Mouse (Mus musculus) kidney, postnatal 25 days (tissue): ENCODE measurements at regions not wholly inside any gene's neighbourhood (a gene's known extent, or its start where the extent isn't known, plus 50 kb on each side); places are given as distances from the start of the nearest gene placed in this dataset.

Source experiments
- DNase-seq, 2 experiments: peaks; one replicate each; pipeline ENCODE4 v3.0.0; 2021; ENCODE audit warnings: mixed read lengths in 2 of 2

- DNase-seq, result no peak
Observed at GRCm38 (mm10) chr11:111155023-111155422, 89.1 kb downstream of the Kcnj2 start.

- DNase-seq, result no peak
Observed at GRCm38 (mm10) chr11:111155747-111156146, 89.8 kb downstream of the Kcnj2 start.

- DNase-seq, result no peak
Observed at GRCm38 (mm10) chr11:111159299-111159698, 93.3 kb downstream of the Kcnj2 start.

GRCm38 (mm10) chr11:111164907-111165306, 98.9 kb downstream of the Kcnj2 start:
- no peak for DNase-seq

GRCm38 (mm10) chr11:111170174-111170800, 104.3 kb downstream of the Kcnj2 start:
- DNase-seq, result no peak

- DNase-seq, result no peak
Observed at GRCm38 (mm10) chr11:111173525-111173924, 107.6 kb downstream of the Kcnj2 start.

GRCm38 (mm10) chr11:111175566-111175965, 109.6 kb downstream of the Kcnj2 start:
- DNase-seq, result no peak

DNA sequence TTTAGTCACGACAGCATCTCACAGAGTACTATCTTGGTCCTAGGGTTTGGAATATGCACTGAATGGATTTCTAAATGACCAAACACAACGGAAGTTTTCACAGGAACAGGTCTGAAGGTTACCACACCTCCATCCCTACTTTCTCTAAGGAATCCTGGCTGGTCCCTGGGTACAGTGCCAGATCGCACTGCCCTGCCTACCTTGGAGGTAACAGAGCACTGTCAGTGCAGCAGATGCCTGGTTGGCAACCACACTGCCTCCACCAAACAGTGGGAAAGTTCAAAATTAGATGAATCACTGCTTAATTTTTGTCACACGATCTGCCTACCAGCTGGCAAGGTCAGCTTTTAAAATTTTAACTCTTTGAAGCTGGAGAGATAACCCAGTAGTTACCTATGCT, 111.6 kb downstream of the Kcnj2 start:
- no peak for DNase-seq

GRCm38 (mm10) chr11:111197422-111197821, 131.5 kb downstream of the Kcnj2 start:
- DNase-seq, result no peak

DNA sequence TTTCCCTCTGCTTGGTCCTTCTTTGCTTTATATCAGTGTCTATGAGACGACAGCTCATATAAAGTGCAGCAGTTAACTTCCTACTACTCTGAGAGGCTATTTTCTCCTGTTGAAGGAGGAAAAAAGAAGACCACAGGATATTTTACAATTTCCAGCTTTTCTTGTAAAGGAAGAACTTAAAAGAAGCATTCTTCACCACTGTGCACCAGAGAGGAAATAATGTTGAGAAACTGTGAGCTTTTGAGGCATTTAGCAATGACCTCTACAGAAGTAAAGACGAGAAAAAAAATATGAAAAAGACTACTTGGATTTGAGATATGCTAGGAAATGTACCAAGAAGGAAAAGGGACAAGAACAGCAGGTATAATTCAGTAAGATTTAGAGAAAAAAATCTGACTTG, 134.5 kb downstream of the Kcnj2 start:
- DNase-seq, result no peak

DNA sequence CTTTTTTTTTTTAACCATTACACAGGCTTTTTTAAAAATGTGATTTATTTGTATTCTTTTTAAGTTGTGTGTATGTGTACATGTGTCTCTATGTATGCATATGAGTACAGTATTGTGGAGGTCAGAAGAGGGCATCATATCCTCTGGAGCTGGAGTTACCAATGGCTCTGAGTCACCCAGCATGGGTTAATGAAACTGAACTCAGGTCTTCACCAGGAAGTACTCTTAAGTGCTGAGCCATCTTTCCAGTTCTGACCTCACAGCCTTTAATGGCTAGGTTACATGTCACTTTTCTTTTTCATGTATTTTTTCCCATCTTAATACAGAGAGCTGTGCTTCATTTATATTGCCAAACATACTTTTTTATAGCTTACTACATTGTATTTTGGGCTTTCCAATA, 136.8 kb downstream of the Kcnj2 start:
- DNase-seq, result no peak

- DNase-seq, result no peak
Observed at GRCm38 (mm10) chr11:111210565-111210964, 144.6 kb downstream of the Kcnj2 start.

GRCm38 (mm10) chr11:111212038-111212701, 146.2 kb downstream of the Kcnj2 start:
- peak in 1 of 2 experiments; percentile 29 for DNase-seq

GRCm38 (mm10) chr11:111212702-111213328, 146.9 kb downstream of the Kcnj2 start:
- no peak for DNase-seq

GRCm38 (mm10) chr11:111215006-111215405, 149.0 kb downstream of the Kcnj2 start:
- DNase-seq, result no peak

- DNase-seq, result no peak
Observed at GRCm38 (mm10) chr11:111223834-111224233, 157.9 kb downstream of the Kcnj2 start.

DNA sequence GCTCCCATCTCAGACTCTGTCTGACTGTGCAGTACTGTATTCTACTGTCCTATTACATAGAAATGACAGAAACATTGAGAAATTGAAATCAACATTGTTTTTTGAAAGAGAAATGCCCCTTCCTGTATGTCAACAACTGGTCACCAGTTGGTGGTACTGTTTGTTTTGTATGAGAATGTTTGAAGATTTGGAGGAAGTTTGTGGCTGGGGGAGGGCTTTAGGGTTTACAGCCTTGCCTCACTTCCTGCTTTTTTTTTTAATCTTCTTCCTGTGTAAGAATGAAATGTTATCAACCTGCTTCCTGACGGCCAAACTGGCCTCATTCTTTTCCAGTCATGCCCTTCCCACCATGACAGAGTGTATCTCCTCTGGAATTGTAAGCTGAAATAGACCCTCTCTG, 161.3 kb downstream of the Kcnj2 start:
- no peak for DNase-seq

DNA sequence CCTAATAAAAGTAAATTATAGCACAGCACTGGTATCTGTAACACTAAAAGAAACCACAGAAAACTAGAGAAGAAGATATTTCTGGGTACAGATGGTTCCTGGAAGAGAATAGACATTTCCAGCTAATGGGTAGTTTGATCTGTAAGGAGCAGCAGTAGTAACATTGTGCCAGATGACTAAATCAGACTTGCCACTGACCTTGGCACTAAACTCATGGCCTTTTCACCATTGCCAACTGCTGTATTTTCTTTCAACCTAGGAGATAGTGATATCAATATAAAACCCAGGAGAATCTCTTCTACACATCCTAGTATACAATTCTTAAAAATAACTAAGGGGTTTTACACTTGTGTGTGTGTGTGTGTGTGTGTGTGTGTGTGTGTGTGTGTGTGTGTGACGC, 170.8 kb downstream of the Kcnj2 start:
- no peak for DNase-seq

GRCm38 (mm10) chr11:111239784-111240183, 173.8 kb downstream of the Kcnj2 start:
- DNase-seq, result no peak

- no peak for DNase-seq
Observed at GRCm38 (mm10) chr11:111252226-111252625, 186.3 kb downstream of the Kcnj2 start.

- DNase-seq, result no peak
Observed at GRCm38 (mm10) chr11:111256596-111256995, 190.6 kb downstream of the Kcnj2 start.

GRCm38 (mm10) chr11:111260691-111261383, 194.9 kb downstream of the Kcnj2 start:
- DNase-seq, result no peak

- DNase-seq, result no peak
Observed at GRCm38 (mm10) chr11:111273651-111274050, 207.7 kb downstream of the Kcnj2 start.

DNA sequence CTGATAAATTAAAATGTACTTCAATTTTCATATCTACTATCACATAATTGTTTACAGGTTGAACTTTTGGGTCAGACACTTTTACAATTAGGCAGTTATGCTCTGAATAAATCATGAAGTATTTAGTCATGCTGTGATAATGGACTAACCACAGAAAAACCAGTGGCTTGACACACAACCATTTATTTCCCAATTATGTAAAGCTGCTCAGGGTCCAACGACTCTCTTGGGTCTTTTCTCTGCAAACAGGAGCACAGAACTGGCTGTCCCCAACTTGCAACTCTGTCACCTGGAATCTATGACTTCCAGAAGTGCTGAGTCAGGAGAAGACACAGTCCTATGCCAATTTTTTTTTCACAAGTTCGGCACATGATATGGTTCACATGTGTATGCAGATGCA, 214.8 kb downstream of the Kcnj2 start:
- no peak for DNase-seq
